Mouse (Mus musculus) stomach, postnatal 0 days (tissue): Measurements from ENCODE around the gene Aqp1. TPM values are rescaled to one million over a fixed set of nuclear protein-coding genes. Genes with fewer than 3 reads are reported as not detected.

ENCODE experiments used
- ATAC-seq: fragments of 200-750 bp; cut with Nextera tagmentation; 2 replicates; pipeline ENCODE4 v1.8.0; 2017; ENCODE audit not compliant: low FRiP score, low TSS enrichment
- DNase-seq: peaks from one replicate; pipeline ENCODE4 v3.0.0-alpha.2; 2016; ENCODE audit warnings: low spot score
- H3K27ac ChIP-seq: fragments of 300-500 bp; sonication (generic); replicated peaks from 2 replicates; pipeline ENCODE4 v1.5.1; 2014; ENCODE audit warnings: mild to moderate bottlenecking, control low read depth
- H3K27me3 ChIP-seq: fragments of 300-500 bp; sonication (generic); 2 replicates; pipeline ENCODE4 v1.6.1; 2014; ENCODE audit warnings: low read length; ENCODE audit not compliant: control insufficient read depth, insufficient read depth
- H3K36me3 ChIP-seq: fragments of 300-500 bp; sonication (generic); 2 replicates; pipeline ENCODE4 v1.6.1; 2014; ENCODE audit warnings: low read length, mixed read lengths; ENCODE audit not compliant: control insufficient read depth, insufficient read depth
- H3K4me1 ChIP-seq: fragments of 300-500 bp; sonication (generic); replicated peaks from 2 replicates; pipeline ENCODE4 v1.6.1; 2014; ENCODE audit warnings: antibody characterized with exemption; ENCODE audit not compliant: control insufficient read depth, insufficient read depth
- H3K4me2 ChIP-seq: fragments of 300-500 bp; sonication (generic); replicated peaks from 2 replicates; pipeline ENCODE4 v1.6.1; 2014; ENCODE audit warnings: low read depth, mild to moderate bottlenecking, control low read depth, moderate library complexity
- H3K4me3 ChIP-seq: fragments of 300-500 bp; sonication (generic); 2 replicates; pipeline ENCODE4 v1.5.1; 2014; ENCODE audit warnings: low read depth, low read length, control low read depth
- H3K9ac ChIP-seq: fragments of 300-500 bp; sonication (generic); 2 replicates; pipeline ENCODE4 v1.6.1; 2014; ENCODE audit warnings: mild to moderate bottlenecking, low read length, control low read depth, mixed read lengths
- H3K9me3 ChIP-seq: fragments of 300-500 bp; sonication (generic); 2 replicates; pipeline ENCODE4 v1.6.1; 2016; ENCODE audit warnings: low read length; ENCODE audit not compliant: control insufficient read depth
- CTCF ChIP-seq: IDR thresholded peaks from 2 replicates; pipeline ENCODE4 v1.5.1; 2016; ENCODE audit warnings: antibody characterized with exemption, low read depth, mild to moderate bottlenecking, moderate library complexity
- EP300 ChIP-seq: optimal IDR thresholded peaks from 2 replicates; pipeline ENCODE3; 2016; ENCODE audit warnings: antibody characterized with exemption
- WGBS: fragments of 180-500 bp; shearing (Covaris S2); extraction: QIAGEN DNeasy Blood & Tissue Kit; methylation state at CpG from one replicate; pipeline ENCODE4 v1.1.7; 2014; 5-methylcytosine and 5-hydroxymethylcytosine counted together
- polyA plus RNA-seq: library from polyadenylated mRNA; unstranded; fragments of >200 nt; fragmentation: Nextera tagmentation; extraction: Ambion mirVana; gene quantifications from 2 replicates; pipeline ENCODE4 v1.2.1, GENCODE M21; 2015

Aqp1 gene
- 15.3 and 16.2 TPM in 2 replicates for polyA plus RNA-seq

GRCm38 (mm10) chr6:55335989-55336514, at the start of gene Aqp1:
Gene Aqp1, plus strand, starts transcription at chr6:55336432.
- Histone ChIP-seq H3K27me3 (no peaks in the 10 kb centered on the region), H3K9ac (no peak within 1 kb of the TSS; the same call in 1 of the 2 replicates), H3K36me3 (no peaks in the 10 kb centered on the region), H3K4me1 (peaks cover 6% of the 10 kb centered on the region; the same call in 1 of the 2 replicates), H3K4me3 (peak within 1 kb of the TSS; percentile 17; the same call in 1 of the 2 replicates), H3K4me2 (peak within 1 kb of the TSS; percentile 27), H3K9me3 (no peaks in the 10 kb centered on the region), H3K27ac (0 out of 2 replicates have a peak within 1 kb of the TSS, but pooled peaks have one; percentile 18)
- WGBS, result 5% methylated on average over 12 of the region's 12 CpGs
- DNase-seq (peak; percentile 73), ATAC-seq (peak; percentile 81)
- TF ChIP-seq EP300 (no peak), CTCF (0 out of 2 replicates have a peak, but pooled peaks have one; percentile 5)

GRCm38 (mm10) chr6:55288007-55288602, 48.1 kb upstream of the Aqp1 start:
- WGBS, result 71% methylated on average over 5 of the region's 5 CpGs
- Histone ChIP-seq H3K4me1 (no peaks in the 10 kb centered on the region), H3K27ac (no peak overlapping the region), H3K27me3 (no peaks in the 10 kb centered on the region), H3K4me2 (no peak overlapping the region), H3K4me3 (no peak overlapping the region), H3K9ac (no peak overlapping the region), H3K9me3 (no peaks in the 10 kb centered on the region), H3K36me3 (no peaks in the 10 kb centered on the region; the same call in 1 of the 2 replicates)
- ATAC-seq (no peak), DNase-seq (no peak)
- TF ChIP-seq EP300, result no peak
- TF ChIP-seq CTCF, result no peak

GRCm38 (mm10) chr6:55294549-55295131, 41.6 kb upstream of the Aqp1 start:
- TF ChIP-seq EP300, result no peak
- no peak for TF ChIP-seq CTCF
- Histone ChIP-seq H3K27me3 (no peaks in the 10 kb centered on the region), H3K9ac (no peak overlapping the region), H3K4me1 (no peaks in the 10 kb centered on the region), H3K4me3 (no peak overlapping the region), H3K27ac (no peak overlapping the region), H3K9me3 (no peaks in the 10 kb centered on the region), H3K36me3 (peaks cover 3% of the 10 kb centered on the region), H3K4me2 (no peak overlapping the region)
- 63% methylated on average over 19 of the region's 19 CpGs for WGBS
- peak; percentile 21; the same call in 1 of the 2 replicates for ATAC-seq
- no peak for DNase-seq

- Histone ChIP-seq H3K27me3 (no peaks in the 10 kb centered on the region), H3K9me3 (no peaks in the 10 kb centered on the region), H3K9ac (no peak overlapping the region), H3K4me3 (no peak overlapping the region), H3K36me3 (peaks cover 3% of the 10 kb centered on the region; the same call in 1 of the 2 replicates), H3K4me1 (no peaks in the 10 kb centered on the region), H3K4me2 (no peak overlapping the region), H3K27ac (no peak overlapping the region)
- ATAC-seq, result no peak
- DNase-seq, result no peak
- 79% methylated on average over 1 of the region's 1 CpGs for WGBS
- TF ChIP-seq EP300 (no peak), CTCF (no peak)
Observed at GRCm38 (mm10) chr6:55295325-55295724, 40.9 kb upstream of the Aqp1 start.

- Histone ChIP-seq H3K9ac (no peak overlapping the region), H3K4me1 (no peaks in the 10 kb centered on the region), H3K4me3 (no peak overlapping the region), H3K27ac (no peak overlapping the region), H3K36me3 (peaks cover 3% of the 10 kb centered on the region; the same call in 1 of the 2 replicates), H3K27me3 (no peaks in the 10 kb centered on the region), H3K4me2 (no peak overlapping the region), H3K9me3 (no peaks in the 10 kb centered on the region)
- ATAC-seq, result no peak
- WGBS, result 80% methylated on average over 8 of the region's 8 CpGs
- DNase-seq, result no peak
- TF ChIP-seq EP300, result no peak
- TF ChIP-seq CTCF, result no peak
Observed at GRCm38 (mm10) chr6:55299482-55299881, 36.8 kb upstream of the Aqp1 start.

- Histone ChIP-seq H3K36me3 (peaks cover 3% of the 10 kb centered on the region; the same call in 1 of the 2 replicates), H3K9me3 (no peaks in the 10 kb centered on the region), H3K4me2 (no peak overlapping the region), H3K27me3 (no peaks in the 10 kb centered on the region), H3K9ac (no peak overlapping the region), H3K4me1 (no peaks in the 10 kb centered on the region), H3K4me3 (no peak overlapping the region), H3K27ac (no peak overlapping the region)
- TF ChIP-seq EP300, result no peak
- TF ChIP-seq CTCF, result no peak
- ATAC-seq (no peak), DNase-seq (no peak)
- WGBS, result 86% methylated on average over 2 of the region's 2 CpGs
Observed at GRCm38 (mm10) chr6:55299917-55300316, 36.3 kb upstream of the Aqp1 start.
